Mouse (Mus musculus): ENCODE measurements around the gene Lrrc25.
"Not testable (repeated sequence)": the region's sequence is repeated elsewhere in the genome, so short reads cannot be mapped to it uniquely, and the experiment has no call there.

Lrrc25 gene

DNA sequence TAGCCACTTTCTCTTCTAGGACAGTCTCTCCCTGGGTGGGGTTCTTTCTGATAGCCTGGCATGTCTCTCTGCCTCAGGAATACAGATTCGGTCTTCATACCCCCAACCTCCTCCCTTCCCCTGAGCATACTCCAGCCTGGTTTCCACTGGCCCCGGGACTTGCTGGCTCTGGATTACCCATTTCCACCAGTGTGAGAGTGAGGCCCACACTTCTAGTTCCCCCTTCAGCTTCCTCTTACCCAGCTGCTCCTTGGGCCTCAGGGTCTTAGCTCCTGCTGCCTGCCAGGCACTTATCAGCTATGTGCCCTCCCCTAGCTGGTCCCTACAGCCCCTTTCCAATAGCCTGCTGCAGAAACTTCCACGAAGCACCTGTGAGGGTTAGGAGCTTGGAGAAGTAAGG is at the start of gene Lrrc25:
TSS of gene Lrrc25 (plus strand) at position 262 of the 400 bp plus-strand sequence.
- no peak for DNase-seq (ENCODE audit: low spot score in 2 of 2)

DNA sequence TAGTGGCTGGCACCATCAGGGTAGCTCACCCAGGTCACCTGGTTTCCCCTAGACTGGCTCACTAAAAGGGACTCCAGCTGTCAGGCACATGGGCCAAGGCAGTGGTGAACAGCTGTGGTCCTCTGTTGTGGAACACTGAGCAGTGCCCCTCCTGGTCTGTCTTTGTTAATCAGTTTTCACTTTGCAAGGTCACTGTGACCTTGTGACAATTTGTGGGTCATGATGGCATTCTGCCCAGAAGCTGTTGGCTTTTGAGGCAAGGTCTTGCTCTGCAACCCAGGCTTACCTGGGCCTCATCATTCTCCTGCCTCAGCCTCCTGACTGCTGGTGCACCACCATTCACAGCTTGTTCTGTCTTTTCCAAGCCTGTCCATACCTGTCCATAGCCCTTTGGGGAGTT is 45.6 kb upstream of the Lrrc25 start:
- DNase-seq (ENCODE audit: low spot score in 2 of 2): no peak

DNA sequence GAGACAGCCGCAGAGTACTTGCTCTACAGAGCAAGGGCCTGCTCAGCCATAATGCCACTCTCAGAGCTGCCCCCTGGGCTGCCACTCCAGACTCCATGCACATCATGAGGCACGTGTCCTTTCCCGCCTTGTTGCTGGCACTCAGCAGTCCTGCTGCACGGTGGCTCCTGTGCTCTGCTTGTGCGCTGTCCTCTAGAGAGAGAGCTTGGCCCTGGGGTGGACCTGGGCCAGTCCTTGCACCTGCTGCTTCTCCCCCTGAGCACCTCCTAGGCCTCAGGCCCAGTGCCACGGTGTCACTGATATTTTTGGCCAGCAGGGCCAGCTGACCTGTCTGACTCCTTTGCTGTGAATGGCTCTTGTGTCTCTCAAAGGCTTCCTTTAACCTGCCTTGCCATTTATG is 45.0 kb upstream of the Lrrc25 start:
- no peak for DNase-seq (ENCODE audit: low spot score in 2 of 2)

DNA sequence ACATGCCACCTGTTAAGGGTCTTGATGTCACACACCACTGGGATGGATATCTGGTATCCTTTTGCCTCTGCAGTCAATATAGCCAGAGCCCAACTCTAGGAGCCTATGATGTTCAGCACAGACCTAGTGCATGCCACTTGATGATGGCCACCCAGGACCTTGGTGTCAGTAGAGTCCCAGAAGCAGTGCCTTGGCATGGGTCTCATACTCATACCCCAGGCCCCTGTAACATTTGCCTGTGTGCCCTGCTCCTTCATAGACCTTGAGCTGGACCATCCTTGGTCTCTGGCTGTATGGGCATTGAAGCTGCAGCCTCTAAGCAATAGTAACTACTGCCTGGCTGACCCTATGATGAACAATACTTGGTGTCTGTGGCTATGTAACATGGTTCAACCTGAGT is 41.7 kb upstream of the Lrrc25 start:
- DNase-seq (ENCODE audit: low spot score in 2 of 2): no peak

DNA sequence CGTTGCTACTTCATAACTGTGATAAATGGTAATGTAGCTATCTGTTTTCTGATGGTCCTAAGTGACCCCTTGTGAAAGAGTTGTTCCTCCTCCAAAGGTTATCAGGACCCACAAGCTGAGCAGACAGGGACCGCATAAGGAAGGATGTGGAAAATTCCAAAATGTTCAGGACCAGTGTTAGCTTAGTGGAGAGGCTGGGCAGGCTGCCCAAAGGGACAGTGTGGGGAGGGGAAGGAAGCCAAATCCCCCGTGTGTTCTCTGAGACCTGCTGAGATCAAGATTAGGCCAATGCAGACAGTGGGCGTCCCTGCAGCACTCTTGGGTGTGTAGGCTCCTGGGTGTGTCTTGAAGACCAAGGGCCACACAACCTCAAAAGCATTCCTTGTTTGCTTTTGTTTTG is 41.0 kb upstream of the Lrrc25 start:
- DNase-seq (ENCODE audit: low spot score in 2 of 2): no peak

DNA sequence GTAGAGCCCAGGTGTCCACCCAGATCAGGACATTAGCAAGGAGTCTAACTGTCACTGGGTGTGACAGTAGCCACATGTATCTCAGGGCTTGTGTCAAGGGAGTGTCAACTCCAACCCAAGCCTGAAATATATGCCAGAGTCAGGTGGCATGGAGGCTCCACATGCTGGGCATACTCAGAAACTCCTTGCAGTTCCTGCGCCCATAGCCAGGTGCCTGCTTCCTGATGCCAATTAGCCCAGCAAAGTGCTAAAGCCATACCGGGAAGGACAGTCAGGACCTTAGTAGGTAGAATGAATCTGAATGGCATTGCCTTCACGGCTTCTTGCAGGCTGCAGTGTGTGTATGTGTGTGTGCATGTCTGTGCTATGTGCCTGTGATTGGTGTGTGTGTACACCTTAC is 38.7 kb upstream of the Lrrc25 start:
- no peak for DNase-seq (ENCODE audit: low spot score in 2 of 2)

DNA sequence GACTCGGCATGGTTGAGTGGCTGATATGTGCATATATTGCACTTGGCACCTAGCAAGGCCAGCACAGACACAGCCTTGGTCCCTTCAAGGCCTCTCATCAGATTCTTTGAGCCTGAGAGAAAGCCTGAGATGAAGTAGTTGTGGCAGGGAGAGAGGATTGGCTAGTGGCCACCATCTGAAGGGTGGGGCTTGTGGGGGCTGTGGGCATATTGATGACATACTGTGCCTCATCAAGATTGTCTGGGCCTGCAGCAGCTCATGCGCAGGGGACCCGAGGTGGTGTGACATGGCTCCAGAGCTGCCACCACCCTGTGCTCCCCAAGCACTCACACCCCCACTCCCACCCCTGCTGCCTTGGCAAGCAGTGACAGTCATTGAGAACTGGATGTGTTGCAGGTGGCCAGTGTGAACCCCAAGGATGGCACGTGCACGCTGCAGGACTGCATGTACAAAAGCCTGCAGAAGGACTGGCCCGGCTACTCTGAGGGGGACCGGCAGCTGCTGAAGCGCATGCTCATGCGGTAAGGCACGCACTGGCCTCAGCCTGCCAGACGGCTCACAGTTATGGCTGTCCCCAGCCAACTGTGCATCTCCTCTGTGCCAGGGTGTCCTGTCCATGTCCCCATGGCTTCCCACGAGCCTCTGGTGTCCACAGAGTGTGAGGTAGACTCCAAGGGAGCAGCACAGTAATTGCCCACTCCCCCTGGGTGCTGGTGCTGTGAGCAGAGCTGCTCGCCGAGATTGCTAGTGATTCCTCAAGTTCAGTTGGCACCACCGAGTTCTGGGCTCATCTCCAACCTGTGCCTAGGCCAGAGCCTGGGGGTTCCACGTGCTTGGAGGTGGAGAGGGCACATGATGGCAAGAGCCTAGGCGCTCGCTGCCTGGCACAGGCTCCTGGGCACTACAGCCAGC is 32.2 kb upstream of the Lrrc25 start:
- no peak for DNase-seq (ENCODE audit: low spot score in 2 of 2)

DNA sequence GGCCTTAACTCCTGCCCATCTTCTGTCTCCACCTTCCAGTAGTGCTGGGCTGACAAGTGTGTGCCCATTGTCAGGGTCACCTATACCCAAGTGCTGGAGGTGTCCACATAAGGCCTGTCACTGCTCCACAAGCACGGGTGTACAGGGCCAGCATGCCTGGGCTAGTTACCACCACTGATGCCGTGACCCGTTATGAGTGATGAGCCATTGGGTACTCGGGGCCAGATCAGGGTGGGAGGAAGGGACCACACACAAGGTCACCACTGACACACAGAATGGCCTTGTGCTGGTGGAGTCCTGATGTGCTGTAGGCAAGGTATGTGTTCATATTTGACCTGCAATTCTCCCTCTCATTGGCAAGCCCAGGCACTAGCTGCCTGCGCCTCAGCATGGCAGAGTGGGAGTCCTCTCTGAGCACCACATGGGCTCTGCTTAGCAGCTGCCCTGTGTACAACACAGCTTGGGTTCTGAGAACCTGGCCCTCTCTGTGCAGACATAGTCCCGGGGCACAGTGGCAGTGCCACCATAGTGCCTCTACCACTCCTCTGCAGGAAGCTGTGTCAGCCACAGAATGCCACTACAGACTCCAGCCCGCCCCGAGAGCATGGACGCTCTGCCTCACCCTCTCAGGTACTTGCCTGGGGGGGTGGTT is 31.2 kb upstream of the Lrrc25 start:
- no peak for DNase-seq (ENCODE audit: low spot score in 2 of 2)

DNA sequence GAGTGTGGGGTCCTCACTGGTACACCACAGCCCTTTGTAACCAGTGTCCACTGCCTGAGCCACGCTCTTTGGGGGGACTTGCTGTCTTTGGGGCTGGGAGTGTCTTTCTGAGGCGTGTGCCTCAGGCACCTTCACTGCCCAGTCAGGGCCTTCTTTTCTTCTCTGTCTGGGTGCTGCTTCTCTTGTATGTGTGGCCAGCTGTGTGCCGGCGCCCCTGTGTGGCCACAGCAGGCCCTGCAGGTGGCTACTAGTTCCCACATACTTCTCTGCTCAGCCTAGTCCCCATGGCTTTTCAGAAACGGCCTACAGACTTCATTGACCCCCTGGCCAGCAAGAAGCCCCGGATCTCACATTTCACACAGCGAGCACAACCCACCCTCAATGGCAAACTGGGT is 30.7 kb upstream of the Lrrc25 start:
- DNase-seq (ENCODE audit: low spot score in 2 of 2): no peak

DNA sequence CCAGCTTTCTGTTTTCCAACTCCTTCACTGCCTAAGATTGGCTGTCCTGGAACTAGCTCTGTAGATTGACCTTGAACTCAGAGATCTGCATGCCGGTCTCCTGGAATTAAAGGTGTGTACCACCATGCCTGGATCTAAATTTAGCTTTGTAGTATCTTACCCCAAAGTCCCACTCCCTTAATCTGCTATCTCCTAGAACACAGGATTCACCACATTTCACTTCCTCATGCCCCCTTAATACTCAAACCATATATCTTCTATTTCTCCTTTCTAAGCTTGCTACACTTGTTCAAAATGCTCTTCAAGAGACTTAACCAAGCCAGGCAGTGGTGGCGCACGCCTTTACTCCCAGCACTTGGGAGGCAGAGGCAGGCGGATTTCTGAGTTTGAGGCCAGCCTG is 28.0 kb upstream of the Lrrc25 start:
- not testable (repeated sequence) for DNase-seq (ENCODE audit: low spot score in 2 of 2)

DNA sequence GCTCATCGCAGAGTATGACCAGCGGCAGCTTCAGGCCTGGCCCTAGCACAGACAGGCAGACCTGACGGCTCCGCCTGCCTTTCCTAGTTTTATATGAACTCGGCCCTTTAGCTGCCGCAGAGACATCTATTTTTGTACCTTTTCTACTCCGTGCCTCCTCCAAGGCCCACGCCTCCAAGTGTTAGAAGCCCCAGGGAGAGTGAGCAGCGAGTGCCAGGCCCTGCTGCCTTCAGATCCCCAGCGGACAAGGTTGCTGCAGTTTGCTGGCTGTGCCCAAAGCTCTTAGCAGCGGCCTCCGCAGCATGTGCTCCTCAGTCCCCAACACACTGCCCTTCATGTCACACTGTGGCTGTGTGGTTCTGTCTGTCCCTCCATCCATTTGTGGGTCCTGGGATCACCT is 24.4 kb upstream of the Lrrc25 start:
- DNase-seq (ENCODE audit: low spot score in 2 of 2): no peak

DNA sequence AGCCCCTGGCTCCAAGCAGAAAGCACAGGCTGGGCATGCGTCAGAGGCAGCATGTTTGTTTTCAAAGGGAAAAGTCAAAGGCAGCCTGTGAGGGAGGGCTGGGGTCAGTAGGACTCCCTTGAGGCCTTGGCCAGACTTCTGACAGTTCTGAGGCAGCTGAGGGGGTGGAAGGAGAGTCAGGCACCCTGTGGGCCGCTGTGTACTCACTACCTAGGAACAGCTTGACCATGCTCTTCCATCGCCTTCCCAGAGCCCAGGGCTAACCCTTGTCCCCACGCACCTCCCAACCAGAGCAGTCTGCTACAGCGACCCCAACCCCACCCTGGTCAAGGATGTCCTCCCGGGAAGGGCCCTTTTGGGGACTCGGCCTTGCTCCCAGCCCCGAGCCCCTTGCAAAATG is 22.8 kb upstream of the Lrrc25 start:
- no peak for DNase-seq (ENCODE audit: low spot score in 2 of 2)

DNA sequence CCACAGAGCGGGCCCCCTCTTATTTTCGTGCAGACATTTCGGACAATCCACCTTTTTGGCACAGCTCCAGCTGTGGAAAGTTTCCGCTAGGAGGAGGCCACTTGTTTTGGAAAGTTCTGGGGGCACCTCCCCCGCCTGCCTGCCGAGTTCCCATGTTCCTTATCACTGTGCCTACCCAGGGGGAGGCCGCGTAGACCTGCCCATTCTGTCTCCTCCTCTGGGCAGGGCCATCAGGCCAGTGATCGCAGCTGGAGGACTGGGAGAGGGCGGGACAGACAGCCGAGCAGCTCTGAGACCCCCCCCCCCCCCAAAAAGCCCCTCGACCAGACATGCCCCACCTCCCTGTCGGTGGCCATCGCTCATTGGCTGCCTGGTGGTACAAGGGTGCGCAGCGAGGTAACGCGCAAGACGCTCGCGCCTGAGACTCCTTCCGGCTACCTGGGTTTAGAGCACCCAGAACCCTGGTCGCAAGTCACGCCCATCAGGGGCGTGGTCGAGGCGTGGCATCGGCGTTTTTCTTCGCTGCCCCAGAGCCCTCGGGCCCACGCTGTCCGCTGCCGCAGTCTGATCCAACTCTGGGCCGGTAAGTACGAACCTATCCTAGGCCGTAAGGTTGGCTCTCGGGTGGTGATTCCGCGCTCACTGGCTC is 21.9 kb upstream of the Lrrc25 start, which contains the start of gene Isyna1:
TSS of gene Isyna1 (plus strand) at position 413 of the 649 bp plus-strand sequence.
- DNase-seq (ENCODE audit: low spot score in 2 of 2): peak in 1 of 2 experiments; percentile 79

DNA sequence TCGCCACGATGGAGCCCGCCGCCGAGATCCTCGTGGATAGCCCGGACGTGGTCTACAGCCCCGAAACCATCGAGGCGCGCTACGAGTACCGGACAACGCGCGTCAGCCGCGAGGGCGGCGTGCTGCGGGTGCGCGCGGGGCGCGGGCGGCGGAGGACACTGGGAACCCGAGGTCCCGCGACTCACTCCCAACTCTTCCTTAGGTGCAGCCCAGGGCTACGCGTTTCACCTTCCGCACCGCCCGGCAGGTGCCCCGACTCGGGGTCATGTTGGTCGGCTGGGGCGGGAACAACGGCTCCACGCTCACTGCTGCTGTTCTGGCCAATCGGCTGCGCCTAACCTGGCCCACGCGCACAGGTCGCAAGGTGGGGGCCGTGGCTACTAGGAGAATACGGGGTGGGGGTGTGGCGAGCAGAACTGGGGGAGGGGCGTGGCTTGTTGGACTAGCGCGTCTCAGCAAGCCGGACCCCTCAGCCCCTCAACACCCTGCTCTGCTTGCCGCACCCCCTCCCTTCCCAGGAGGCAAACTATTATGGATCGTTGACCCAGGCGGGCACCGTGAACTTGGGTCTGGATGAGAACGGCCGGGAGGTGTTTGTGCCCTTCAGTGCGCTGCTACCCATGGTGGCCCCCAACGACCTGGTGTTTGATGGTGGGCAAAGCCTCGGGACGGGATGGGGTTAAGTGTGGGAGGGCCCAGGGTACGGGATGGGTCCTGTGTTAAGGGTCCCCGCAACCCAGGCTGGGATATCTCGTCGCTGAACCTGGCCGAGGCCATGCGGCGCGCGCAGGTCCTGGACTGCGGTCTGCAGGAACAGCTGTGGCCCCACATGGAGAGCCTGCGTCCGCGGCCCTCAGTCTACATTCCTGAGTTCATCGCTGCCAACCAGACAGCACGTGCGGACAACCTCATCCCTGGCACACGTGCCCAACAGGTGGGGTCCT is 21.1 kb upstream of the Lrrc25 start:
- DNase-seq (ENCODE audit: low spot score in 2 of 2): no peak

DNA sequence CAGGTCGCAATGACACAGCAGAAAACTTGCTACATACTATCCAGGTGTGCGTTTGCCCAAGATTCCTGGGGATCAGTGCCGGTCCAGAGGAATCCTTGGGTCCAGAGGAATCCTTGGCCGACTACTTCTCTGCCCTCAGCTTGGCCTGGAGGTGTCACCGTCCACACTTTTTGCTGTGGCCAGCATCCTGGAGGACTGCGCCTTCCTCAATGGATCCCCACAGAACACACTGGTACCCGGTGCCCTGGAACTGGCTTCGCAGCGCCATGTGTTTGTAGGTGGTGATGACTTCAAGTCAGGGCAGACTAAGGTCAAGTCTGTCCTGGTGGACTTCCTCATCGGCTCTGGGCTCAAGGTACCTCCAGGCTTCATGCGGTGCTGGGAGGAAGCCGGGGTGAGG is 20.1 kb upstream of the Lrrc25 start:
- DNase-seq (ENCODE audit: low spot score in 2 of 2): no peak

DNA sequence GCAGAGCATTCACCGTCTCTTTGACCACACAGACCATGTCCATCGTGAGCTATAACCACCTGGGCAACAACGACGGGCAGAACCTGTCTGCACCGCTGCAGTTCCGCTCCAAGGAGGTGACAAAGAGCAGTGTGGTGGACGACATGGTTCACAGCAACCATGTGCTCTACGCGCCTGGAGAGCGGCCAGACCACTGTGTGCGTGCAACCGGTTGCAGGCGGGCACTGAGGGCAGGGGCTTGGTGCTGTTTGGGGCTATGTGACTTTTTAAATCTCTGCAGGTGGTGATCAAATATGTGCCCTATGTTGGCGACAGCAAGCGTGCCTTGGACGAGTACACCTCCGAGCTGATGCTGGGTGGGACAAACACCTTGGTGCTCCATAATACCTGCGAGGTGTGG is 19.7 kb upstream of the Lrrc25 start:
- DNase-seq (ENCODE audit: low spot score in 2 of 2): no peak

DNA sequence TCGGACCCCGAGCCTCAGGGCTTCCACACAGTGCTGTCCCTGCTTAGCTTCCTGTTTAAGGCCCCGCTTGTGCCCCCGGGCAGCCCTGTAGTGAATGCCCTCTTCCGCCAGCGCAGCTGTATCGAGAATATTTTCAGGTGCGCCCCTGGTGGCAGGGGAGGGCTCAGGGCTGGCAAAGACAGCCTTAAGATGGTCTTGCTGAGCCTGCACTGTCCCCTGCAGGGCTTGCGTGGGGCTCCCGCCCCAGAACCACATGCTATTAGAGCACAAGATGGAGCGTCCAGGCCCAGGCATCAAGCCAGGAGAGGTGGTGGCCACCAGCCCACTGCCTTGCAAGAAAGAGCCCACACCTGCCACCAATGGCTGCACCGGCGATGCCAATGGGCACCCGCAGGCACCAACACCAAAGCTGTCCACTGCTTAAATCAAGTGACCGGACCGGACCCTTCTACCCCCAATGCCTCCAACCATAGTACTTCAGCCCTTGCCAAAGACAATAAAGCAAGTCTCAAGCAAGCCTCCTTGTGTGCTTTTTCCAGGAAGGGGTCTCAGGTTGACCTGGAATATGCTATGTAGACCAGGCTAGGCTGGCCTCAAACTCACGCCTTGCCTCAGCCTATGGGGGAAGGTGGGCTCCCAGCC is 19.1 kb upstream of the Lrrc25 start:
- no peak for DNase-seq (ENCODE audit: low spot score in 2 of 2)

DNA sequence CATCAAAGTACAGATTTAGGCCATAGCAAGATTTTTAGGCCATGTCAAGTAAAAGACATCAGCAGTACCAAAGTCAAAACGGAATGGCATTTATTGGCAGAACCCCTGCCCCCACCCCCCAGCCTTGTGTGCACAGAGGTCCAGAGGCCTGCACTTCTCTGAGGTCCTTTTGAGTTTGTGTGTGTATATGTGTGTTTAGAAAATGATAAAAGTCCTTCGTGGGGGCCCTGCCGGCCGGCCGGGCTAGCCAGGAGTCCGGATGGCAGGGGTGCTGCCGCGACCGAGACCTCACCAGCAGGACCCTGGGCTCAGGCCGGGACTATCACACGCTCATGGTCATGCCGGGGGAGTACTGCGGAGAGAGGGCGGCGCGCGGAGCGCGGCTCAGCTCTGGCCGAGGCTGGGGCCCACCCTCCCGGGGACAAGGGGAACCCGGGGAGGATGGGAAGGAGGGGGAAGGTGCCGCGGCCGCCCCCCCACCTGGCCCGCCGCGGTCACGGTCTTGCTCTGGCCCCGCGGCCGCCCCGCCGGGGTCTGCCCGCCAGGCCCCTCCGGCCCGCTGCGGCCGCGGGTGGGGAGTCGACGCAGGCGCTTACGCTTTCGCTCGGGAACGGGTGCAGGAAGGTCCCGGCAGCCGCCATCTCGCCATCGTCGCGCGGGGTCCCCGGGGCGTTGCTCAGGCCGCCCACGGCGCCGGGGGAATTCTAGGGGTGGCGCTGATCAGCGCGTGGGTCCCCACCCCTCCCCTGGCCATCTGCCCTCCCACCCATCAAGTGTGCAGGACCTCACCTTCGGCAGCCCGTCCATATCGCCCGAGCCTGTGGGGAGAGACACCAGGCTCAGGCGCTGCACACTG is 18.3 kb upstream of the Lrrc25 start:
- no peak for DNase-seq (ENCODE audit: low spot score in 2 of 2)

DNA sequence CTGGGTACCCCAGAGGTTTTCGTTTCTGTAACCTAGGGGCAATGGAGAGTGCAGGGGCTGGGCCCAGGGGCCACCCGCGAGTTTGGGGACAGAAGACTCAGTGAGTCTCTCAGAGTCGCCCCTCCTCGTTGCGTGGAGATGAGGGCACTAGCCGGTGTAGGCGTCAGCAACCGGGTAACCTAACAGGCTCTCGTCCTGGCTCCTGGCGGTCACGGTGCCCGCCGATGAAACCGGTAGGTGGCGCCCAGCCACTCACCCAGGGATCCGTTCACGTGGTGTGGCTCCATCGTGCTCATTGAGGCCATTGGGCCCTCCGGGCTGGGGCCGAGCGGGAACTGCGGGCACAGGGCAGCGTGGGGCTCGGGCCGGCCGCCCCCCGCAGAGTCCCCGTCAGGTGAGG is 17.7 kb upstream of the Lrrc25 start:
- peak; percentile 78 to 81 for DNase-seq (ENCODE audit: low spot score in 2 of 2)

DNA sequence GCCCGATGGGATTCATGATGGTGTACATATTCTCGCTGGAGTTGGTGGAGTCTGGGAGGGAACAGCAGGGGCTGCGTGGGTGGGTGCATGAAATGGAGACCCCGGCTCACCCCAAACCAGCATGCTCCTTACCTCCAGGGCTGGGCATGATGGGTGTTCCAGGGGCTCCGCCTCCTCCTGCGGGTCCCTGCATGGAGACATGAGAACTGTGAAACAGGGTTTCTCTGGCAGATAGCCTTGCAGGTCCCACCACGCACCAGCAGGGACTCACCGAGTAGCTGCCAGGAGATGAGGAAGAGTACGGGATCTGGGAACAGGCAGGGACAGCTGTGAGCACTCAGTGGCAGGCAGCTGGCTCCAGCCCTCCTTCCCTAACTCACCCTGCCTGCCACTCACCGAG is 17.2 kb upstream of the Lrrc25 start:
- no peak for DNase-seq (ENCODE audit: low spot score in 2 of 2)
